Mouse (Mus musculus): ENCODE data around the gene Suclg2. TPM values are rescaled to one million over a fixed set of nuclear protein-coding genes. Genes with fewer than 3 reads are reported as not detected.

Gene Suclg2
- polyA plus RNA-seq, 1 experiment from 2014 or later: 35.1 TPM

GRCm38 (mm10) chr6:95694910-95695309 lies 23.7 kb downstream of the Suclg2 start:
- 76% methylated on average over 4 of the region's 4 CpGs for WGBS
- peaks cover 6% of the 10 kb centered on the region for H3K4me1 ChIP-seq
- no peak overlapping the region for H3K4me3 ChIP-seq (replicated peaks)
- no peaks in the 10 kb centered on the region for H3K9me3 ChIP-seq
- no peak overlapping the region for H3K27ac ChIP-seq
- H3K9ac ChIP-seq: no peak overlapping the region
- no peaks in the 10 kb centered on the region for H3K36me3 ChIP-seq (replicated peaks)
- ATAC-seq (ENCODE audit: low FRiP score): no peak
- no peaks in the 10 kb centered on the region for H3K27me3 ChIP-seq
- no peak overlapping the region for H3K4me2 ChIP-seq

- 76% methylated on average over 4 of the region's 4 CpGs for WGBS
- no peaks in the 10 kb centered on the region for H3K27me3 ChIP-seq
- H3K4me3 ChIP-seq (replicated peaks): no peak overlapping the region
- H3K9ac ChIP-seq: no peak overlapping the region
- no peak for ATAC-seq (ENCODE audit: low FRiP score)
- no peak overlapping the region for H3K27ac ChIP-seq
- no peak overlapping the region for H3K4me2 ChIP-seq
- H3K9me3 ChIP-seq: no peaks in the 10 kb centered on the region
- H3K36me3 ChIP-seq (replicated peaks): no peaks in the 10 kb centered on the region
- H3K4me1 ChIP-seq: 0 out of 2 replicates have a peak, but pooled peaks cover 6% of the 10 kb centered on the region
Observed at GRCm38 (mm10) chr6:95685242-95685641, 33.4 kb downstream of the Suclg2 start.

GRCm38 (mm10) chr6:95679718-95680117 lies 38.9 kb downstream of the Suclg2 start:
- ATAC-seq (ENCODE audit: low FRiP score): no peak
- H3K4me3 ChIP-seq (replicated peaks): no peak overlapping the region
- H3K27ac ChIP-seq: no peak overlapping the region
- H3K27me3 ChIP-seq: peaks cover 3% of the 10 kb centered on the region
- H3K4me2 ChIP-seq: no peak overlapping the region
- no peak overlapping the region for H3K9ac ChIP-seq
- H3K4me1 ChIP-seq: peaks cover 9% of the 10 kb centered on the region; the same call in 1 of the 2 replicates
- H3K36me3 ChIP-seq (replicated peaks): no peaks in the 10 kb centered on the region
- H3K9me3 ChIP-seq: no peaks in the 10 kb centered on the region
- WGBS: 83% methylated on average over 3 of the region's 3 CpGs

- 47% methylated on average over 3 of the region's 3 CpGs for WGBS
- H3K27me3 ChIP-seq: peaks cover 3% of the 10 kb centered on the region
- H3K36me3 ChIP-seq (replicated peaks): no peaks in the 10 kb centered on the region
- H3K9me3 ChIP-seq: no peaks in the 10 kb centered on the region
- H3K4me3 ChIP-seq (replicated peaks): no peak overlapping the region
- peaks cover 13% of the 10 kb centered on the region; the same call in 1 of the 2 replicates for H3K4me1 ChIP-seq
- no peak for ATAC-seq (ENCODE audit: low FRiP score)
- H3K4me2 ChIP-seq: no peak overlapping the region
- no peak overlapping the region for H3K27ac ChIP-seq
- no peak overlapping the region for H3K9ac ChIP-seq
Observed at GRCm38 (mm10) chr6:95679261-95679660, 39.3 kb downstream of the Suclg2 start.

- Histone ChIP-seq H3K36me3 (replicated peaks) (no peaks in the 10 kb centered on the region), H3K27ac (no peak overlapping the region), H3K9ac (no peak overlapping the region), H3K4me3 (replicated peaks) (no peak overlapping the region), H3K9me3 (no peaks in the 10 kb centered on the region), H3K4me2 (no peak overlapping the region), H3K27me3 (peaks cover 3% of the 10 kb centered on the region), H3K4me1 (peaks cover 13% of the 10 kb centered on the region; the same call in 1 of the 2 replicates)
- WGBS: 91% methylated on average over 2 of the region's 2 CpGs
- ATAC-seq (ENCODE audit: low FRiP score): no peak
Observed at GRCm38 (mm10) chr6:95676951-95677350, 41.6 kb downstream of the Suclg2 start.

- Histone ChIP-seq H3K36me3 (replicated peaks) (no peaks in the 10 kb centered on the region), H3K9ac (no peak overlapping the region), H3K4me2 (no peak overlapping the region), H3K4me1 (peaks cover 13% of the 10 kb centered on the region; the same call in 1 of the 2 replicates), H3K27me3 (peaks cover 3% of the 10 kb centered on the region), H3K9me3 (no peaks in the 10 kb centered on the region), H3K4me3 (replicated peaks) (no peak overlapping the region), H3K27ac (no peak overlapping the region)
- WGBS: 46% methylated on average over 4 of the region's 4 CpGs
- ATAC-seq (ENCODE audit: low FRiP score): no peak
Observed at GRCm38 (mm10) chr6:95676439-95676838, 42.2 kb downstream of the Suclg2 start.

- Histone ChIP-seq H3K36me3 (replicated peaks) (no peaks in the 10 kb centered on the region), H3K4me2 (no peak overlapping the region), H3K9ac (no peak overlapping the region), H3K4me1 (peaks cover 13% of the 10 kb centered on the region; the same call in 1 of the 2 replicates), H3K9me3 (no peaks in the 10 kb centered on the region), H3K27me3 (peaks cover 3% of the 10 kb centered on the region), H3K4me3 (replicated peaks) (no peak overlapping the region), H3K27ac (no peak overlapping the region)
- ATAC-seq (ENCODE audit: low FRiP score): no peak
- 17% methylated on average over 6 of the region's 6 CpGs for WGBS
Observed at GRCm38 (mm10) chr6:95675059-95675705, 43.4 kb downstream of the Suclg2 start.

- 23% methylated on average over 1 of the region's 1 CpGs for WGBS
- Histone ChIP-seq H3K4me1 (peaks cover 13% of the 10 kb centered on the region; the same call in 1 of the 2 replicates), H3K4me2 (no peak overlapping the region), H3K36me3 (replicated peaks) (no peaks in the 10 kb centered on the region), H3K27ac (no peak overlapping the region), H3K9ac (no peak overlapping the region), H3K9me3 (no peaks in the 10 kb centered on the region), H3K27me3 (peaks cover 3% of the 10 kb centered on the region), H3K4me3 (replicated peaks) (no peak overlapping the region)
- ATAC-seq (ENCODE audit: low FRiP score): no peak
Observed at GRCm38 (mm10) chr6:95674651-95675050, 43.9 kb downstream of the Suclg2 start.

- Histone ChIP-seq H3K4me2 (no peak overlapping the region), H3K4me1 (peaks cover under 1% of the 10 kb centered on the region; the same call in 1 of the 2 replicates), H3K27ac (no peak overlapping the region), H3K9ac (no peak overlapping the region), H3K36me3 (replicated peaks) (no peaks in the 10 kb centered on the region), H3K9me3 (no peaks in the 10 kb centered on the region), H3K27me3 (no peaks in the 10 kb centered on the region), H3K4me3 (replicated peaks) (no peak overlapping the region)
- WGBS: 57% methylated on average over 3 of the region's 3 CpGs
- no peak for ATAC-seq (ENCODE audit: low FRiP score)
Observed at GRCm38 (mm10) chr6:95669335-95669729, 49.3 kb downstream of the Suclg2 start.

GRCm38 (mm10) chr6:95668629-95669334 lies 49.8 kb downstream of the Suclg2 start:
- Histone ChIP-seq H3K9ac (no peak overlapping the region), H3K27ac (no peak overlapping the region), H3K4me3 (replicated peaks) (no peak overlapping the region), H3K36me3 (replicated peaks) (no peaks in the 10 kb centered on the region), H3K4me1 (no peaks in the 10 kb centered on the region), H3K9me3 (no peaks in the 10 kb centered on the region), H3K4me2 (no peak overlapping the region), H3K27me3 (no peaks in the 10 kb centered on the region)
- ATAC-seq (ENCODE audit: low FRiP score): no peak
- 95% methylated on average over 6 of the region's 6 CpGs for WGBS

- no peak overlapping the region for H3K9ac ChIP-seq
- no peak overlapping the region for H3K4me2 ChIP-seq
- H3K9me3 ChIP-seq: no peaks in the 10 kb centered on the region
- H3K4me3 ChIP-seq (replicated peaks): no peak overlapping the region
- ATAC-seq (ENCODE audit: low FRiP score): no peak
- no peaks in the 10 kb centered on the region for H3K4me1 ChIP-seq
- H3K27ac ChIP-seq: no peak overlapping the region
- peaks cover 4% of the 10 kb centered on the region; the same call in 1 of the 2 replicates for H3K27me3 ChIP-seq
- WGBS: 94% methylated on average over 8 of the region's 8 CpGs
- no peaks in the 10 kb centered on the region for H3K36me3 ChIP-seq (replicated peaks)
Observed at GRCm38 (mm10) chr6:95657671-95658070, 60.9 kb downstream of the Suclg2 start.

GRCm38 (mm10) chr6:95653662-95654061 lies 64.9 kb downstream of the Suclg2 start:
- no peak overlapping the region for H3K4me3 ChIP-seq (replicated peaks)
- no peak overlapping the region for H3K27ac ChIP-seq
- WGBS: 92% methylated on average over 3 of the region's 3 CpGs
- no peaks in the 10 kb centered on the region for H3K36me3 ChIP-seq (replicated peaks)
- ATAC-seq (ENCODE audit: low FRiP score): no peak
- H3K9me3 ChIP-seq: no peaks in the 10 kb centered on the region
- H3K4me1 ChIP-seq: peaks cover 19% of the 10 kb centered on the region
- no peak overlapping the region for H3K9ac ChIP-seq
- no peak overlapping the region for H3K4me2 ChIP-seq
- peaks cover 4% of the 10 kb centered on the region; the same call in 1 of the 2 replicates for H3K27me3 ChIP-seq

All from forebrain, embryonic 12.5 days (tissue).